Mouse (Mus musculus): ENCODE results near the gene Slc26a8. TPM values are rescaled to one million over a fixed set of nuclear protein-coding genes. Genes with fewer than 3 reads are reported as not detected.
A peak's percentile ranks its signal among the peaks of the same experiment; 100 is the strongest.

Gene Slc26a8
- polyA plus RNA-seq, 1 experiment from 2014 or later = 2.1 TPM

- no peak overlapping the region for H3K4me3 ChIP-seq (ENCODE audit: low read depth, low read length)
- H3K9ac ChIP-seq (ENCODE audit: low read depth, low read length) = no peak overlapping the region
- H3K36me3 ChIP-seq (ENCODE audit: control insufficient read depth, insufficient read depth, low read length) = no peaks in the 10 kb centered on the region
- no peaks in the 10 kb centered on the region for H3K4me1 ChIP-seq (ENCODE audit: control insufficient read depth, insufficient read depth, low read length)
- WGBS = 68% methylated on average over 13 of the region's 13 CpGs
- no peak for ATAC-seq
- no peaks in the 10 kb centered on the region for H3K27me3 ChIP-seq (ENCODE audit: control insufficient read depth, insufficient read depth, low read depth, low read length)
- no peak overlapping the region for H3K4me2 ChIP-seq (ENCODE audit: low read length)
- no peaks in the 10 kb centered on the region for H3K9me3 ChIP-seq (replicated peaks; ENCODE audit: control insufficient read depth, low read length, poor library complexity, severe bottlenecking)
- no peak overlapping the region for H3K27ac ChIP-seq (ENCODE audit: low read length)
Observed at GRCm38 (mm10) chr17:28682311-28683084, 7.5 kb downstream of the Slc26a8 start.

GRCm38 (mm10) chr17:28659564-28659963 is 30.5 kb downstream of the Slc26a8 start:
- ATAC-seq = no peak
- H3K9me3 ChIP-seq (replicated peaks; ENCODE audit: control insufficient read depth, low read length, poor library complexity, severe bottlenecking) = no peaks in the 10 kb centered on the region
- no peak overlapping the region for H3K4me3 ChIP-seq (ENCODE audit: low read depth, low read length)
- no peaks in the 10 kb centered on the region for H3K27me3 ChIP-seq (ENCODE audit: control insufficient read depth, insufficient read depth, low read depth, low read length)
- 45% methylated on average over 6 of the region's 6 CpGs for WGBS
- peaks cover 9% of the 10 kb centered on the region for H3K4me1 ChIP-seq (ENCODE audit: control insufficient read depth, insufficient read depth, low read length)
- no peak overlapping the region for H3K9ac ChIP-seq (ENCODE audit: low read depth, low read length)
- H3K27ac ChIP-seq (ENCODE audit: low read length) = no peak overlapping the region
- H3K36me3 ChIP-seq (ENCODE audit: control insufficient read depth, insufficient read depth, low read length) = no peaks in the 10 kb centered on the region
- no peak overlapping the region for H3K4me2 ChIP-seq (ENCODE audit: low read length)

GRCm38 (mm10) chr17:28657936-28658335 is 32.1 kb downstream of the Slc26a8 start:
- WGBS = 15% methylated on average over 4 of the region's 4 CpGs
- H3K9ac ChIP-seq (ENCODE audit: low read depth, low read length) = no peak overlapping the region
- H3K27ac ChIP-seq (ENCODE audit: low read length) = peak overlapping the region; percentile 71
- H3K36me3 ChIP-seq (ENCODE audit: control insufficient read depth, insufficient read depth, low read length) = no peaks in the 10 kb centered on the region
- no peaks in the 10 kb centered on the region for H3K27me3 ChIP-seq (ENCODE audit: control insufficient read depth, insufficient read depth, low read depth, low read length)
- no peaks in the 10 kb centered on the region for H3K9me3 ChIP-seq (replicated peaks; ENCODE audit: control insufficient read depth, low read length, poor library complexity, severe bottlenecking)
- H3K4me1 ChIP-seq (ENCODE audit: control insufficient read depth, insufficient read depth, low read length) = peaks cover 9% of the 10 kb centered on the region
- H3K4me3 ChIP-seq (ENCODE audit: low read depth, low read length) = no peak overlapping the region
- ATAC-seq = peak; percentile 94
- no peak overlapping the region for H3K4me2 ChIP-seq (ENCODE audit: low read length)

- H3K27ac ChIP-seq (ENCODE audit: low read length) = no peak overlapping the region
- no peak overlapping the region for H3K9ac ChIP-seq (ENCODE audit: low read depth, low read length)
- WGBS = 67% methylated on average over 3 of the region's 3 CpGs
- ATAC-seq = no peak
- no peaks in the 10 kb centered on the region for H3K4me1 ChIP-seq (ENCODE audit: control insufficient read depth, insufficient read depth, low read length)
- H3K4me2 ChIP-seq (ENCODE audit: low read length) = no peak overlapping the region
- H3K27me3 ChIP-seq (ENCODE audit: control insufficient read depth, insufficient read depth, low read depth, low read length) = no peaks in the 10 kb centered on the region
- no peaks in the 10 kb centered on the region for H3K9me3 ChIP-seq (replicated peaks; ENCODE audit: control insufficient read depth, low read length, poor library complexity, severe bottlenecking)
- H3K36me3 ChIP-seq (ENCODE audit: control insufficient read depth, insufficient read depth, low read length) = no peaks in the 10 kb centered on the region
- H3K4me3 ChIP-seq (ENCODE audit: low read depth, low read length) = no peak overlapping the region
Observed at GRCm38 (mm10) chr17:28650268-28650667, 39.8 kb downstream of the Slc26a8 start.

GRCm38 (mm10) chr17:28648607-28649370 is 41.2 kb downstream of the Slc26a8 start:
- Histone ChIP-seq H3K4me3 (ENCODE audit: low read depth, low read length) (no peak overlapping the region), H3K9ac (ENCODE audit: low read depth, low read length) (no peak overlapping the region), H3K27me3 (ENCODE audit: control insufficient read depth, insufficient read depth, low read depth, low read length) (no peaks in the 10 kb centered on the region), H3K4me1 (ENCODE audit: control insufficient read depth, insufficient read depth, low read length) (no peaks in the 10 kb centered on the region), H3K36me3 (ENCODE audit: control insufficient read depth, insufficient read depth, low read length) (no peaks in the 10 kb centered on the region), H3K27ac (ENCODE audit: low read length) (no peak overlapping the region), H3K9me3 (replicated peaks; ENCODE audit: control insufficient read depth, low read length, poor library complexity, severe bottlenecking) (no peaks in the 10 kb centered on the region), H3K4me2 (ENCODE audit: low read length) (no peak overlapping the region)
- WGBS = 54% methylated on average over 6 of the region's 6 CpGs
- no peak for ATAC-seq

GRCm38 (mm10) chr17:28646221-28646620 is 43.8 kb downstream of the Slc26a8 start:
- Histone ChIP-seq H3K4me2 (ENCODE audit: low read length) (no peak overlapping the region), H3K27ac (ENCODE audit: low read length) (no peak overlapping the region), H3K9me3 (replicated peaks; ENCODE audit: control insufficient read depth, low read length, poor library complexity, severe bottlenecking) (no peaks in the 10 kb centered on the region), H3K36me3 (ENCODE audit: control insufficient read depth, insufficient read depth, low read length) (no peaks in the 10 kb centered on the region), H3K9ac (ENCODE audit: low read depth, low read length) (no peak overlapping the region), H3K4me3 (ENCODE audit: low read depth, low read length) (no peak overlapping the region), H3K4me1 (ENCODE audit: control insufficient read depth, insufficient read depth, low read length) (no peaks in the 10 kb centered on the region), H3K27me3 (ENCODE audit: control insufficient read depth, insufficient read depth, low read depth, low read length) (no peaks in the 10 kb centered on the region)
- 69% methylated on average over 3 of the region's 3 CpGs for WGBS
- no peak for ATAC-seq

- no peak overlapping the region for H3K27ac ChIP-seq (ENCODE audit: low read length)
Observed at GRCm38 (mm10) chr17:28644112-28644511, 45.9 kb downstream of the Slc26a8 start.

GRCm38 (mm10) chr17:28643697-28644096 is 46.3 kb downstream of the Slc26a8 start:
- no peak overlapping the region for H3K27ac ChIP-seq (ENCODE audit: low read length)
- H3K27me3 ChIP-seq (ENCODE audit: control insufficient read depth, insufficient read depth, low read depth, low read length) = no peaks in the 10 kb centered on the region
- no peak overlapping the region for H3K4me2 ChIP-seq (ENCODE audit: low read length)
- no peaks in the 10 kb centered on the region for H3K4me1 ChIP-seq (ENCODE audit: control insufficient read depth, insufficient read depth, low read length)
- 36% methylated on average over 3 of the region's 3 CpGs for WGBS
- H3K9me3 ChIP-seq (replicated peaks; ENCODE audit: control insufficient read depth, low read length, poor library complexity, severe bottlenecking) = no peaks in the 10 kb centered on the region
- H3K36me3 ChIP-seq (ENCODE audit: control insufficient read depth, insufficient read depth, low read length) = no peaks in the 10 kb centered on the region
- no peak overlapping the region for H3K9ac ChIP-seq (ENCODE audit: low read depth, low read length)
- no peak for ATAC-seq
- no peak overlapping the region for H3K4me3 ChIP-seq (ENCODE audit: low read depth, low read length)

More at GRCm38 (mm10) chr17:28644112-28644511, 45.9 kb downstream of the Slc26a8 start:
- H3K9me3 ChIP-seq (replicated peaks; ENCODE audit: control insufficient read depth, low read length, poor library complexity, severe bottlenecking) = no peaks in the 10 kb centered on the region
- H3K4me3 ChIP-seq (ENCODE audit: low read depth, low read length) = no peak overlapping the region
- no peaks in the 10 kb centered on the region for H3K36me3 ChIP-seq (ENCODE audit: control insufficient read depth, insufficient read depth, low read length)
- no peak for ATAC-seq
- H3K4me1 ChIP-seq (ENCODE audit: control insufficient read depth, insufficient read depth, low read length) = no peaks in the 10 kb centered on the region
- WGBS = 60% methylated on average over 4 of the region's 4 CpGs
- no peaks in the 10 kb centered on the region for H3K27me3 ChIP-seq (ENCODE audit: control insufficient read depth, insufficient read depth, low read depth, low read length)
- no peak overlapping the region for H3K4me2 ChIP-seq (ENCODE audit: low read length)
- H3K9ac ChIP-seq (ENCODE audit: low read depth, low read length) = no peak overlapping the region

- ATAC-seq = no peak
- H3K27me3 ChIP-seq (ENCODE audit: control insufficient read depth, insufficient read depth, low read depth, low read length) = no peaks in the 10 kb centered on the region
- no peaks in the 10 kb centered on the region for H3K9me3 ChIP-seq (replicated peaks; ENCODE audit: control insufficient read depth, low read length, poor library complexity, severe bottlenecking)
- H3K4me3 ChIP-seq (ENCODE audit: low read depth, low read length) = no peak overlapping the region
- H3K4me2 ChIP-seq (ENCODE audit: low read length) = no peak overlapping the region
- no peak overlapping the region for H3K27ac ChIP-seq (ENCODE audit: low read length)
- no peaks in the 10 kb centered on the region for H3K4me1 ChIP-seq (ENCODE audit: control insufficient read depth, insufficient read depth, low read length)
- 88% methylated on average over 3 of the region's 3 CpGs for WGBS
- no peaks in the 10 kb centered on the region for H3K36me3 ChIP-seq (ENCODE audit: control insufficient read depth, insufficient read depth, low read length)
- H3K9ac ChIP-seq (ENCODE audit: low read depth, low read length) = no peak overlapping the region
Observed at GRCm38 (mm10) chr17:28640113-28640512, 49.9 kb downstream of the Slc26a8 start.

Data from midbrain, embryonic 16.5 days (tissue).